Mouse (Mus musculus): ENCODE results near the gene Trib3. TPM values are rescaled to one million over a fixed set of nuclear protein-coding genes. Genes with fewer than 3 reads are reported as not detected.
"Not testable (repeated sequence)": the region's sequence is repeated elsewhere in the genome, so short reads cannot be mapped to it uniquely, and the experiment has no call there.

Trib3 gene
- 1 to 10 TPM in 1 of 2 experiments, under 1 TPM in 1; 0.62 to 1.7 TPM for total RNA-seq (2021)

GRCm38 (mm10) chr2:152343329-152344213 lies at the start of gene Trib3:
Trib3 (minus strand) TSS chr2:152344032.
- peak; percentile 57 to 59 for DNase-seq (ENCODE audit: low spot score in 2 of 2)
- intact Hi-C loops (cut with DNase I) = no loop called here

- DNase-seq (ENCODE audit: low spot score in 2 of 2) = no peak
- intact Hi-C loops (cut with DNase I) = loop anchor here (10.0 kb wide), 1 partner anchor 281 kb away; no protein-coding TSS in a partner anchor
These were observed 49.6 kb upstream of the Trib3 start for GRCm38 (mm10) chr2:152393225-152394017.

- DNase-seq (ENCODE audit: low spot score in 2 of 2) = no peak
- intact Hi-C loops (cut with DNase I) = loop anchor here (1.0 to 10.0 kb wide), 2 partner anchors 45 to 282 kb away; no protein-coding TSS in a partner anchor
These were observed 49.0 kb upstream of the Trib3 start for GRCm38 (mm10) chr2:152392786-152393185.

DNA sequence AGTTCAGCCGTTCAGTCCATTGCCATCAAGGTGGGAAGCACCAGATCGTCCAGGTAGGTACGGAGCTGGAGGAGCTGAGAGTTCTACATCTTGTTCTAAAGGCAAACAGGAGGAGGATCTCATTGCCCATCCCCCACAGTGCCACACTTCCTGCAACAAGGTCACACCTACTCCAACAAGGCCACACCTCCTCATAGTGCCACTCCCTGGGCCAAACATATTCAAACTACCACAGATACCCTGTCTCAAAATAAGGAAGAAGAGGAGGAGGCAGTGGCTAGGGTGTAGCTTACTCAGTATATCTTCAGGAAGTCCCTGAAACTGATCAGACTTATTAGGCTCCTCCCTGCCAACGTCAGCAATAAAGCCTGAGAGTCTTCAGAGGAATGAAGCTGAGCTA lies 40.4 kb upstream of the Trib3 start:
- intact Hi-C loops (cut with DNase I) = no loop called here
- no peak for DNase-seq (ENCODE audit: low spot score in 2 of 2)

DNA sequence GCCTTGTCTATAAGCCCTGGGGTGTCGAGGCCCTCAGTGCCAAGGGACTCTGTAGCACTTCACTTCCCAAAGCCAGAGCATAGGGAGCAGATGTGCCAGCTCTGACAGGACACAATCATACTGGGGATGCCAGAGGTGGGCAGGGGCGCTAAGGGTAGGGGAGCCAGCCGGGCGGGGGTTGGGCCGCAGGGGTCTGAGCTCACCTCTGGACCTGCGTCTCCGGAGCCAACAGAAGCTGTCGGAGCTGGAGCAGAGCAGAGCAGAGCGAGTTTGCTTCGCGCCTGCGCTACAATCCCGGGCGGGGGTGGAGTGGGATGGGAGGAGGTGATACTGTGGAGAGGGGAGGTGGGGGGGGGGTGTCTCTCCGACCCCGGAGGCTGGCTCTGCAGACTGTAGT lies 32.5 kb upstream of the Trib3 start, which contains the start of gene Nrsn2:
TSS of gene Nrsn2 (minus strand) at position 294 of the 397 bp plus-strand sequence.
- DNase-seq (ENCODE audit: low spot score in 2 of 2) = peak; percentile 41 to 61
- intact Hi-C loops (cut with DNase I) = no loop called here

- intact Hi-C loops (cut with DNase I) = no loop called here
- peak; percentile 43 to 45 for DNase-seq (ENCODE audit: low spot score in 2 of 2)
These were observed 32.0 kb upstream of the Trib3 start for GRCm38 (mm10) chr2:152375652-152376344.

DNA sequence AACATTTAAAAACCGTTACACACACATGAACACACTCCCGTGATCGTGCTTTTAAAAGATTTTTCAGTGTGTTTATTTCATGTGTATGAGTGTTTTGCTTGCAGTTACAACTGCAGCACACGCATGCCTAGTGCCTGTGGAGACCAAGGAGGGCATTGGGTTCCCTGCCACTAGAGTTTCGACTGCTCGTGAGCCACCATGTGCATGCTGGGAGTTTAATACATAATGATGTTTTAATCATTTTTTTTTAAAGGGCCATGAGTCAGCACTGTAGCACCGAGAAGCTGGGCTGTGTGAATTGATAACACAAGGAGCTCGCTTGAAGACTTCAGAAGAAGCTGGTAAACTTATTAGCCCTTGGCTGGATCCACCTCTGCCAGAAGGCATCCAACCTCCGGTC lies 29.7 kb upstream of the Trib3 start:
- intact Hi-C loops (cut with DNase I) = no loop called here
- DNase-seq (ENCODE audit: low spot score in 2 of 2) = no peak

GRCm38 (mm10) chr2:152372661-152373060 lies 28.8 kb upstream of the Trib3 start:
- no peak for DNase-seq (ENCODE audit: low spot score in 2 of 2)
- intact Hi-C loops (cut with DNase I) = no loop called here

- intact Hi-C loops (cut with DNase I) = no loop called here
- no peak for DNase-seq (ENCODE audit: low spot score in 2 of 2)
These were observed 28.3 kb upstream of the Trib3 start for GRCm38 (mm10) chr2:152372104-152372503.

GRCm38 (mm10) chr2:152368532-152369140 lies 24.8 kb upstream of the Trib3 start:
- intact Hi-C loops (cut with DNase I) = loop anchor here (10.0 kb wide), 1 partner anchor 344 kb away; no protein-coding TSS in a partner anchor
- no peak for DNase-seq (ENCODE audit: low spot score in 2 of 2)

DNA sequence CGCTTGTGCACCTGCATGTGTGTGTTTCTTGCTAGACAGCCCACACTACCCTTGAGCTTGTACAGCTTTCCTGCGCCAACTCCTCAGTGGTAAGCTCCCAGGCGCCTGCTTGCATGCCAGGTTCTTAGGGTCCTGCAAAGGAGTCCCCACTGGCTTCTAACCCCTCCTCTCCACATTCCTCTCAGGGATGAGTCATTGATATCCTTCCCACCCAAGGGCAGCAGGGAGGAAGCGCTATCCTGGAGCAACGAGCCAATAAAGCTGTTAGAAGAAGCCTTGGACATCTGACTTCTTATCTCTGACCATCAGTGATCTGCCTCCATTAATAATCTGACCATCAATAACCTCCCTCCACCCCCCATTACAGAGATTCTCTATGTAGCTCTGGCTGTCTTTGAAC lies 24.1 kb upstream of the Trib3 start:
- DNase-seq (ENCODE audit: low spot score in 2 of 2) = no peak
- intact Hi-C loops (cut with DNase I) = loop anchor here (10.0 kb wide), 1 partner anchor 343 kb away; no protein-coding TSS in a partner anchor

- intact Hi-C loops (cut with DNase I) = loop anchor here (10.0 kb wide), 1 partner anchor 339 kb away; no protein-coding TSS in a partner anchor
- peak; percentile 45 to 61 for DNase-seq (ENCODE audit: low spot score in 2 of 2)
These were observed 19.7 kb upstream of the Trib3 start for GRCm38 (mm10) chr2:152363245-152364147.

- DNase-seq (ENCODE audit: low spot score in 2 of 2) = no peak
- intact Hi-C loops (cut with DNase I) = loop anchor here (10.0 kb wide), 1 partner anchor 336 kb away; no protein-coding TSS in a partner anchor
These were observed 17.4 kb upstream of the Trib3 start for GRCm38 (mm10) chr2:152361193-152361592.

DNA sequence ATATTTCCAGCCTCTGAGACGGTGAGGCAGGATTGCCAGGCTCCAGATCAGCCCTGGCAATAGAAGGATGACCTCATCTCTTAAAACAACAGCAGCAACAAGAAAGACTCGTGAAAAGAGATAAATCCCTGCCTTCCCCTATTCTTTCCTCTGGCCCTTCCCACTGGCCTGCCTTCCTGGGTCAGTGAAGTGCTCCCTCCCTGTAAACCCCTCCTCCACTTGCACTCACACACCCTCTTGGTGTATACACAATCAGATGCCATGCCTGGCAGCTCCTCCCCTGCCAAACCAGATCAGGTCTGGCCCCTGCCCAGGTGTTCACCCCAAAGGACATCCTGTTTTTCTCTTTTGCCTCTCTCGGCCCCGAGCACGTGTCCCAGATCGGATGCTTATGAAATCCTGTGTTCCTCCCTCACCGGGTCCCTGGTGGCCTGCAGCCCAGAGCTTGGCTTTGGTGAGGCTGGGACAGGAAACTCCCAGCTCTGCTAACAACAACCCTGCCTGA lies 16.5 kb upstream of the Trib3 start:
- no peak for DNase-seq (ENCODE audit: low spot score in 2 of 2)
- intact Hi-C loops (cut with DNase I) = loop anchor here (10.0 kb wide), 1 partner anchor 336 kb away; no protein-coding TSS in a partner anchor

DNA sequence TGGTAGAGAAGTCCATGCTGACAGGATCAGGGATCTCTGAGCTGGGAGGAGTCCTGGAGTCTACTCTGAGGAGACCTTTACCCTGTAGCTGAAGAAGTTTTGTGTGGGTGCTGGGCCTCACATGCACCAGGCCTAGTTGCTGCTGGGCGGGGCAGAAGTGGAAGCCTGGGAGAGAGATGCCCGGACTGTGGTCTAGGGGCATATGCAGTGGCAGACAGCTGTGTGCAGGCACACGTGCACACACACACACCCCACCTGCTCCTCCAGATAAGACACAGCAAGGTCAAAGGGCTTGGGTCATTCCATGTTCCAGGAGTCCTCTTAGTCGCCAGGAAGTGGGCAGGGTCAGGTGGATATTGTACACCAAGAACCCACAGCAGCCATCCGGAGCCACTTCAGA lies 15.8 kb upstream of the Trib3 start:
- intact Hi-C loops (cut with DNase I) = loop anchor here (10.0 kb wide), 1 partner anchor 335 kb away; no protein-coding TSS in a partner anchor
- DNase-seq (ENCODE audit: low spot score in 2 of 2) = no peak

DNA sequence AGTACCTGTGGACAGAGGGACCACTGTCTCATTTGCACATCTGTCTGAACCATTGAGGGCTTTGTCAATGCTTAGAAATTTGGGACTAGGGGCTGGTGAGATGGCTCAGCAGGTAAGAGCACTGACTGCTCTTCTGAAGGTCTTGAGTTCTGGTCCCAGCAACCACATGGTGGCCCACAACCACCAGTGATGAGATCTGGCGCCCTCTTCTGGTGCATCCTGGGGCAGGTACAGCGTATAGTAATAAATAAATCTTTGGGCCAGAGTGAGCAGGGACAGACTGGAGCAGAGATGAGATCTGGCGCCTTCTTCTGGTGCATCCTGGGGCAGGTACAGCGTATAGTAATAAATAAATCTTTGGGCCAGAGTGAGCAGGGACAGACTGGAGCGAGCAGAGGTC lies 15.1 kb upstream of the Trib3 start:
- DNase-seq (ENCODE audit: low spot score in 2 of 2); intact Hi-C loops (cut with DNase I): not testable (repeated sequence)

DNA sequence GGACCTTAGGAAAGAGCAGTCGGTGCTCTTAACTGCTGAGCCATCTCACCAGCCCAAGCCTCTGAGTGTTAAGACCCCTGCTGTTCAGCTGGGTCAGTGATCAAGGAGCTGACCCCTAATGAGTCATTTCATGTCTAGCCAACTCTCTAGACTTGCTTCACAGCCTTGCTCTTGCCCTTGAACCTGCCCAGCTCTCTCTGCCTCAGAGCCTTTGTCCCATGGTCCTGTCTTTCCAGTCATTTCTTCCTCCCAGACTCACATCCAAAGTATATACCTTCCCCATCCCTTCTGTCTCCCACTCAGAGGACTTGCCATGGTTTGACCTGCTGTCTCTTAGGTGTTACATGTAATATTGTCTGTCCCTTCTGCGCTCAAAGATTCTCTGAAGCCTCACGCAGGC lies 13.4 kb upstream of the Trib3 start:
- intact Hi-C loops (cut with DNase I) = no loop called here

More for the DNA sequence above, 13.4 kb upstream of the Trib3 start:
- DNase-seq (ENCODE audit: low spot score in 2 of 2) = no peak
